Mouse (Mus musculus) brown adipose tissue, adult 24 weeks (tissue): Measurements from ENCODE around the gene Prkce. TPM values are rescaled to one million over a fixed set of nuclear protein-coding genes. Genes with fewer than 3 reads are reported as not detected.

ENCODE experiments used
- H3K27ac ChIP-seq: fragments of 200-500 bp; replicated peaks from 2 replicates; pipeline ENCODE4 v1.5.1; 2012; ENCODE audit warnings: low read depth, mild to moderate bottlenecking, low read length
- H3K4me1 ChIP-seq: fragments of 200-500 bp; 2 replicates; pipeline ENCODE4 v1.6.1; 2012; ENCODE audit warnings: low read length, mixed read lengths; ENCODE audit not compliant: control insufficient read depth, insufficient read depth, insufficient read length
- H3K4me3 ChIP-seq: fragments of 200-500 bp; 2 replicates; pipeline ENCODE4 v1.5.1; 2012; ENCODE audit warnings: low read depth, mild to moderate bottlenecking, low read length, moderate library complexity; ENCODE audit not compliant: insufficient read depth
- polyA plus RNA-seq: library from polyadenylated mRNA; stranded (reverse); fragments of >200 nt; gene quantifications from 2 replicates; pipeline ENCODE4 v1.2.4, GENCODE M21; 2012; ENCODE audit not compliant: missing spikeins, insufficient read depth, insufficient read length

Prkce gene
- polyA plus RNA-seq, 1 experiment, result 18.0 TPM

- H3K4me3 ChIP-seq, result no peak overlapping the region
- no peak overlapping the region for H3K27ac ChIP-seq
Measured at GRCm38 (mm10) chr17:86652751-86653150, 485.2 kb downstream of the Prkce start.

GRCm38 (mm10) chr17:86656369-86656768 is 488.8 kb downstream of the Prkce start:
- Histone ChIP-seq H3K4me1 (no peaks in the 10 kb centered on the region; the same call in 1 of the 2 replicates), H3K27ac (no peak overlapping the region), H3K4me3 (no peak overlapping the region)

More at GRCm38 (mm10) chr17:86652751-86653150, 485.2 kb downstream of the Prkce start:
- peaks cover 19% of the 10 kb centered on the region for H3K4me1 ChIP-seq

GRCm38 (mm10) chr17:86662301-86662700 is 494.7 kb downstream of the Prkce start:
- H3K27ac ChIP-seq, result no peak overlapping the region
- peaks cover 13% of the 10 kb centered on the region for H3K4me1 ChIP-seq

GRCm38 (mm10) chr17:86663471-86663870 is 495.9 kb downstream of the Prkce start:
- Histone ChIP-seq H3K27ac (peak overlapping the region; percentile 90), H3K4me3 (no peak overlapping the region), H3K4me1 (peaks cover 13% of the 10 kb centered on the region)

More at GRCm38 (mm10) chr17:86662301-86662700, 494.7 kb downstream of the Prkce start:
- no peak overlapping the region for H3K4me3 ChIP-seq

- no peak overlapping the region for H3K27ac ChIP-seq
- H3K4me1 ChIP-seq, result peaks cover 20% of the 10 kb centered on the region
- no peak overlapping the region for H3K4me3 ChIP-seq
Measured at GRCm38 (mm10) chr17:86667836-86668600, 500.4 kb downstream of the Prkce start.

- Histone ChIP-seq H3K27ac (peak overlapping the region; percentile 53), H3K4me1 (peaks cover 12% of the 10 kb centered on the region; the same call in 1 of the 2 replicates), H3K4me3 (peak overlapping the region; percentile 24; the same call in 1 of the 2 replicates)
Measured at GRCm38 (mm10) chr17:86669641-86670373, 502.2 kb downstream of the Prkce start.

- Histone ChIP-seq H3K27ac (peak overlapping the region; percentile 14; the same call in 1 of the 2 replicates), H3K4me1 (peaks cover 12% of the 10 kb centered on the region; the same call in 1 of the 2 replicates), H3K4me3 (peak overlapping the region; percentile 24)
Measured at GRCm38 (mm10) chr17:86670731-86671130, 503.1 kb downstream of the Prkce start.

GRCm38 (mm10) chr17:86674971-86675370 is 507.4 kb downstream of the Prkce start:
- Histone ChIP-seq H3K27ac (no peak overlapping the region), H3K4me3 (no peak overlapping the region), H3K4me1 (peaks cover 8% of the 10 kb centered on the region; the same call in 1 of the 2 replicates)

- no peak overlapping the region for H3K4me3 ChIP-seq
- no peak overlapping the region for H3K27ac ChIP-seq
- H3K4me1 ChIP-seq, result no peaks in the 10 kb centered on the region; the same call in 1 of the 2 replicates
Measured at GRCm38 (mm10) chr17:86676336-86676735, 508.8 kb downstream of the Prkce start.

GRCm38 (mm10) chr17:86676909-86677308 is 509.3 kb downstream of the Prkce start:
- H3K27ac ChIP-seq, result no peak overlapping the region
- H3K4me1 ChIP-seq, result no peaks in the 10 kb centered on the region; the same call in 1 of the 2 replicates
- no peak overlapping the region for H3K4me3 ChIP-seq

- H3K4me1 ChIP-seq, result no peaks in the 10 kb centered on the region
- no peak overlapping the region for H3K27ac ChIP-seq
- no peak overlapping the region for H3K4me3 ChIP-seq
Measured at GRCm38 (mm10) chr17:86685263-86685662, 517.7 kb downstream of the Prkce start.

- H3K4me3 ChIP-seq, result no peak overlapping the region
- no peaks in the 10 kb centered on the region for H3K4me1 ChIP-seq
- H3K27ac ChIP-seq, result no peak overlapping the region
Measured at GRCm38 (mm10) chr17:86687021-86687420, 519.4 kb downstream of the Prkce start.

GRCm38 (mm10) chr17:86690871-86691390 is 523.3 kb downstream of the Prkce start:
- H3K4me3 ChIP-seq, result no peak overlapping the region
- H3K27ac ChIP-seq, result no peak overlapping the region
- no peaks in the 10 kb centered on the region for H3K4me1 ChIP-seq

- Histone ChIP-seq H3K4me1 (peaks cover 4% of the 10 kb centered on the region; the same call in 1 of the 2 replicates), H3K4me3 (no peak overlapping the region), H3K27ac (no peak overlapping the region)
Measured at GRCm38 (mm10) chr17:86697751-86698150, 530.2 kb downstream of the Prkce start.

GRCm38 (mm10) chr17:86703336-86703735 is 535.8 kb downstream of the Prkce start:
- H3K4me1 ChIP-seq, result no peaks in the 10 kb centered on the region
- H3K4me3 ChIP-seq, result no peak overlapping the region
- no peak overlapping the region for H3K27ac ChIP-seq
